ENCODE assay signal across 8 mouse cellular contexts in the genomic region with DNA sequence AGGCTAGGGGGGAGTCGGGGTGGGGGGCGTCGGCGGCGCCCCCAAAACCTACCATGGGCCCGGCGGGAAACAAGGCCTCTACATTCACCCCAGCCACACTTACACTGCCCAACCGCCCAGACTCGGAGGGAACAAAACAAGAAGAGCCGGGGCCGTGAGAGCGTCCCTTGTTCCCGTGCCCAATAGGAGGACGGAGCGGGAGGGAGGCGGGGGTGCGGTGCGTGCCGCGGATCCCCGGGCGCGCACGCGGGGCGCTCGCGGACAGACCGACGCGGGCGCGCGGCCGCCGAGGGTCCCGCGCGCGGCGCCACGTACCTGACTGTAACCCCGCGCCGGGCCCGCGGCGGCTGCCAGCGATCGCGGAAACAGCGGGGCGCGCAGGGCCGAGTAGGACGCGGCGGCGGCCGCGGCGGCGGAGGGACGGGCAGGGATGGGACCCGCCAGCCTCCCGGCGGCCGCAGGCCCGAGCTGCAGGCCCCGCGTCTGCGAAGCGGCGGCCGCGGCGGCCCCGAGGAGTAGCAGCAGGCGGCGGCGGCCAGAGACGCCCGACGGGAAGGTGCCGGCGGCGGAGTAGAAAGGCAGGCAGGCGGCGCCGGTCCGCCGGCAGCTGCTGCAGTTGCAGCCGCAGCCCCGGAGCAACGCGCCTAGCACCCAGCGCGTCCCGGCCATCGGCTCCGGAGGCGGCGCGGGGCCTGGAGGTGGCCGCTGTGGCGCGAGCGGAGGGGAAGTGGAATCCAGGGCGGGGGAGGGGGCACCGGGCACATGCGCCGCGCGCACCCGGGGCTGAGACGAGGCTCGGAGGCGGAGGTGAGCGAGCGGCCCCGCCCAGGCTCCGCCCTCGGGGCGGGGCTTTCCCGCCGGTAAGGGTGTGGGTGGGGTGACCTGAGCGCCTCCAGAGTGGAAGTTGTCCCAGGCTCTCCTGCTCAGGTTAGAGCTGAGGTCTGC. TPM values are rescaled to one million over a fixed set of nuclear protein-coding genes. Genes with fewer than 3 reads are reported as not detected.
DNase-seq lines count a peak whose midpoint lies in the region; ATAC-seq lines count a peak whose summit lies in the region.

Grsf1 (minus strand) TSS at position 729 of the 945 bp plus-strand sequence.

- peak; percentile 92 for DNase-seq in NIH3T3 (ENCODE audit: low read depth)
- peak; percentile 97 to 98 for DNase-seq in cerebellum, postnatal 10 days
- DNase-seq in frontal cortex, postnatal 14 days (ENCODE audit: low spot score in 2 of 2) = peak; percentile 76 to 81
- peak; percentile 87 to 88 for DNase-seq in layer of hippocampus, postnatal 36 days
- peak; percentile 95 for DNase-seq in lung, postnatal 36 days
- peak; percentile 93 for DNase-seq in retina, postnatal 1 day
- DNase-seq in urinary bladder, adult 18-20 months (ENCODE audit: low spot score in 2 of 2) = peak; percentile 91

- peak; percentile 93 for ATAC-seq in hindbrain, embryonic 13.5 days (ENCODE audit: low FRiP score)

- peaks cover 21% of the 10 kb centered on the region for H3K4me1 ChIP-seq in hindbrain, embryonic 13.5 days (replicated peaks)

- no peaks in the 10 kb centered on the region for H3K27me3 ChIP-seq in hindbrain, embryonic 13.5 days

- H3K27ac ChIP-seq in hindbrain, embryonic 13.5 days = peak within 1 kb of the TSS; percentile 99

- peak within 1 kb of the TSS; percentile 77 for H3K4me2 ChIP-seq in hindbrain, embryonic 13.5 days

- no peaks in the 10 kb centered on the region for H3K9me3 ChIP-seq in hindbrain, embryonic 13.5 days

- WGBS in hindbrain, embryonic 13.5 days = under 1% methylated on average over 106 of the region's 127 CpGs

- peak within 1 kb of the TSS; percentile 97 for H3K9ac ChIP-seq in hindbrain, embryonic 13.5 days

- H3K4me3 ChIP-seq in hindbrain, embryonic 13.5 days = peak within 1 kb of the TSS; percentile 97

- peaks cover 19% of the 10 kb centered on the region for H3K36me3 ChIP-seq in hindbrain, embryonic 13.5 days

RNA-seq across cellular contexts. Expression of gene Grsf1, which starts in this region (rescaled TPM):
- 68.2 and 70.9 TPM in 2 replicates for polyA plus RNA-seq in hindbrain, embryonic 13.5 days (2015; fragmentation: Nextera tagmentation; extraction: Ambion mirVana)
- total RNA-seq in layer of hippocampus, postnatal 36 days (2021) = 10 to 100 TPM; 85.3 to 97.2 TPM

Comparison
In these comparisons a context has a peak if more than half of its experiments do, and no peak if none do; other contexts are left out.
1. Peak in every context shown above with its lines: DNase-seq, ATAC-seq, H3K4me3 ChIP-seq and H3K27ac ChIP-seq.